Mouse (Mus musculus) megakaryocyte, embryonic 14.5 days (primary cell): ENCODE measurements around the gene Rassf3.

ENCODE experiments used
- FLI1 ChIP-seq: IDR thresholded peaks from 2 replicates; pipeline ENCODE4 v1.6.1; 2012; ENCODE audit warnings: low read length, inconsistent platforms, mixed read lengths
- GATA1 ChIP-seq: IDR thresholded peaks from 3 replicates; pipeline ENCODE4 v1.6.1; 2012; ENCODE audit warnings: mixed read lengths, low read length, inconsistent platforms, borderline replicate concordance

- TF ChIP-seq GATA1 (no peak), FLI1 (no peak)
Measured at GRCm38 (mm10) chr10:121483364-121483763, 7.2 kb upstream of the Rassf3 start.
